Mouse (Mus musculus) E14TG2a.4 (cell line): ENCODE data around the gene Hacl1.

Source experiments
- H3K27me3 ChIP-seq: 2 replicates; pipeline ENCODE4 v1.6.1; 2014; ENCODE audit warnings: low read length, control low read depth; ENCODE audit not compliant: insufficient read depth
- H3K36me3 ChIP-seq: 2 replicates; pipeline ENCODE4 v1.6.1; 2014; ENCODE audit warnings: low read length, control low read depth; ENCODE audit not compliant: insufficient read depth
- H3K4me1 ChIP-seq: replicated peaks from 2 replicates; pipeline ENCODE4 v1.6.1; 2014; ENCODE audit warnings: low read depth, low read length, control low read depth
- H3K4me3 ChIP-seq: replicated peaks from 2 replicates; pipeline ENCODE4 v1.5.1; 2014; ENCODE audit warnings: mild to moderate bottlenecking, low read length
- H3K9me3 ChIP-seq: 2 replicates; pipeline ENCODE4 v1.6.1; 2014; ENCODE audit warnings: low read length, control low read depth
- CTCF ChIP-seq: conservative IDR thresholded peaks from 2 replicates; pipeline ENCODE4 v1.5.1; 2014; ENCODE audit warnings: low read length
- NANOG ChIP-seq: IDR thresholded peaks from 2 replicates; pipeline ENCODE4 v1.6.1; 2014; ENCODE audit warnings: borderline replicate concordance, low read length, mixed read lengths
- POU5F1 ChIP-seq: IDR thresholded peaks from 2 replicates; pipeline ENCODE4 v1.6.1; 2014; ENCODE audit warnings: low read length, borderline replicate concordance

The Hacl1 gene

GRCm38 (mm10) chr14:31556526-31557260, 84.4 kb downstream of the Hacl1 start:
- no peak overlapping the region for H3K4me3 ChIP-seq
- H3K4me1 ChIP-seq: peaks cover 14% of the 10 kb centered on the region; the same call in 1 of the 2 replicates
- H3K9me3 ChIP-seq: no peaks in the 10 kb centered on the region
- TF ChIP-seq CTCF (no peak), NANOG (no peak), POU5F1 (no peak)
- no peaks in the 10 kb centered on the region for H3K36me3 ChIP-seq
- H3K27me3 ChIP-seq: peaks cover 10% of the 10 kb centered on the region; the same call in 1 of the 2 replicates

DNA sequence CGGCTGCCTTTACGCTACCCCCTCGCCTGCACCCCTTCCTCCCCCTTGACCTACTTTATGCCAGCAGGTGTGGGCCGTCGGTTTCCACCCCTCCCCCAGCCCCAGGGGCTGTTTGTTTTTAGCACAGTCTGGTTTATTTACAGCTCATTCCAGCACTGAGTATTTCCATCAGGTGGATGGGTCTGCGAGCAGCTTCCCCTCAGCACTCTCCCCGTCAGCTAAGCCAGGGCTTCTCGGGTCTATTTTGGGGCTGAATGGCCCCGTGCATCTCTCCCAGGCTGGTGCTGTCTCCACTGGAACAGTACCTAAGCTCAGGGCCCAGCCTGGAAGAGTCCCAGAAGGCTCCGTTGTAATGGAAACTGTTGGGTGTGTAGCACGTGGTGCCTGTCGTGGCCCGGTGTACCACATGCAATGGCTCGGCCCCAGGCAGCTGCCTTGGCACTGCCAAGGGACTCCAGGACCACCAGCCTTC, 85.1 kb downstream of the Hacl1 start:
- no peak for TF ChIP-seq NANOG
- TF ChIP-seq CTCF: no peak
- no peak for TF ChIP-seq POU5F1
- peaks cover 10% of the 10 kb centered on the region; the same call in 1 of the 2 replicates for H3K27me3 ChIP-seq
- H3K36me3 ChIP-seq: no peaks in the 10 kb centered on the region
- H3K9me3 ChIP-seq: no peaks in the 10 kb centered on the region
- peaks cover 14% of the 10 kb centered on the region; the same call in 1 of the 2 replicates for H3K4me1 ChIP-seq
- H3K4me3 ChIP-seq: no peak overlapping the region

- H3K4me3 ChIP-seq: no peak overlapping the region
- peaks cover 10% of the 10 kb centered on the region; the same call in 1 of the 2 replicates for H3K27me3 ChIP-seq
- peaks cover 14% of the 10 kb centered on the region; the same call in 1 of the 2 replicates for H3K4me1 ChIP-seq
- TF ChIP-seq CTCF (peak; percentile 12; the same call in 1 of the 2 replicates), NANOG (no peak)
- no peaks in the 10 kb centered on the region for H3K9me3 ChIP-seq
- H3K36me3 ChIP-seq: no peaks in the 10 kb centered on the region
Measured at GRCm38 (mm10) chr14:31555021-31555420, 86.1 kb downstream of the Hacl1 start.
